Mouse (Mus musculus): ENCODE measurements around the gene Scd2. TPM values are rescaled to one million over a fixed set of nuclear protein-coding genes. Genes with fewer than 3 reads are reported as not detected.

Scd2 gene
- polyA plus RNA-seq, 1 experiment from 2014 or later, result 224 TPM

- 48% methylated on average over 8 of the region's 8 CpGs for whole genome bisulfite sequencing
- H3K4me1 ChIP-seq (ENCODE audit: control insufficient read depth, insufficient read depth, low read length), result peaks cover 3% of the 10 kb centered on the region
- no peak overlapping the region for H3K4me2 ChIP-seq (ENCODE audit: low read depth, low read length)
- no peak overlapping the region for H3K27ac ChIP-seq (replicated peaks; ENCODE audit: low read depth, low read length)
- H3K9me3 ChIP-seq (ENCODE audit: control insufficient read depth, low read length), result no peaks in the 10 kb centered on the region
- no peaks in the 10 kb centered on the region for H3K36me3 ChIP-seq (ENCODE audit: control insufficient read depth, insufficient read depth, low read length)
- ATAC-seq (ENCODE audit: low read depth) (no peak), DNase-seq (ENCODE audit: low spot score) (no peak)
- H3K4me3 ChIP-seq (ENCODE audit: low read depth, low read length), result no peak overlapping the region
- no peak overlapping the region for H3K9ac ChIP-seq (ENCODE audit: low read depth, low read length)
- no peaks in the 10 kb centered on the region for H3K27me3 ChIP-seq (replicated peaks; ENCODE audit: control insufficient read depth, insufficient read depth, low read length)
Observed at GRCm38 (mm10) chr19:44332326-44332725, 38.9 kb downstream of the Scd2 start.

- Histone ChIP-seq H3K4me3 (ENCODE audit: low read depth, low read length) (no peak within 1 kb of the TSS), H3K27ac (replicated peaks; ENCODE audit: low read depth, low read length) (no peak within 1 kb of the TSS), H3K9ac (ENCODE audit: low read depth, low read length) (no peak within 1 kb of the TSS), H3K9me3 (ENCODE audit: control insufficient read depth, low read length) (no peaks in the 10 kb centered on the region), H3K27me3 (replicated peaks; ENCODE audit: control insufficient read depth, insufficient read depth, low read length) (no peaks in the 10 kb centered on the region), H3K36me3 (ENCODE audit: control insufficient read depth, insufficient read depth, low read length) (no peaks in the 10 kb centered on the region), H3K4me2 (ENCODE audit: low read depth, low read length) (no peak within 1 kb of the TSS), H3K4me1 (ENCODE audit: control insufficient read depth, insufficient read depth, low read length) (peaks cover 3% of the 10 kb centered on the region)
- WGBS, result 85% methylated on average over 10 of the region's 10 CpGs
- ATAC-seq (ENCODE audit: low read depth) (no peak), DNase-seq (ENCODE audit: low spot score) (no peak)
Observed at GRCm38 (mm10) chr19:44332833-44333623, 39.6 kb downstream of the Scd2 start, which contains the start of gene Scd4. Gene Scd4 (plus strand): TSS chr19:44333092.

GRCm38 (mm10) chr19:44333991-44334390 lies 40.5 kb downstream of the Scd2 start:
- H3K9me3 ChIP-seq (ENCODE audit: control insufficient read depth, low read length), result no peaks in the 10 kb centered on the region
- no peak overlapping the region for H3K4me3 ChIP-seq (ENCODE audit: low read depth, low read length)
- DNase-seq (ENCODE audit: low spot score) (no peak), ATAC-seq (ENCODE audit: low read depth) (no peak)
- H3K27me3 ChIP-seq (replicated peaks; ENCODE audit: control insufficient read depth, insufficient read depth, low read length), result no peaks in the 10 kb centered on the region
- no peak overlapping the region for H3K9ac ChIP-seq (ENCODE audit: low read depth, low read length)
- H3K4me2 ChIP-seq (ENCODE audit: low read depth, low read length), result no peak overlapping the region
- H3K27ac ChIP-seq (replicated peaks; ENCODE audit: low read depth, low read length), result no peak overlapping the region
- H3K4me1 ChIP-seq (ENCODE audit: control insufficient read depth, insufficient read depth, low read length), result peaks cover 3% of the 10 kb centered on the region
- WGBS, result 82% methylated on average over 9 of the region's 9 CpGs
- H3K36me3 ChIP-seq (ENCODE audit: control insufficient read depth, insufficient read depth, low read length), result no peaks in the 10 kb centered on the region

- no peak for ATAC-seq (ENCODE audit: low read depth)
- Histone ChIP-seq H3K36me3 (ENCODE audit: control insufficient read depth, insufficient read depth, low read length) (no peaks in the 10 kb centered on the region), H3K4me2 (ENCODE audit: low read depth, low read length) (no peak overlapping the region), H3K4me1 (ENCODE audit: control insufficient read depth, insufficient read depth, low read length) (peaks cover 3% of the 10 kb centered on the region), H3K27ac (replicated peaks; ENCODE audit: low read depth, low read length) (no peak overlapping the region), H3K9me3 (ENCODE audit: control insufficient read depth, low read length) (no peaks in the 10 kb centered on the region), H3K9ac (ENCODE audit: low read depth, low read length) (no peak overlapping the region), H3K27me3 (replicated peaks; ENCODE audit: control insufficient read depth, insufficient read depth, low read length) (no peaks in the 10 kb centered on the region), H3K4me3 (ENCODE audit: low read depth, low read length) (no peak overlapping the region)
- 73% methylated on average over 6 of the region's 6 CpGs for WGBS
- DNase-seq (ENCODE audit: low spot score), result no peak
Observed at GRCm38 (mm10) chr19:44335876-44336662, 42.6 kb downstream of the Scd2 start.

GRCm38 (mm10) chr19:44349689-44350088 lies 56.2 kb downstream of the Scd2 start:
- no peak overlapping the region for H3K9ac ChIP-seq (ENCODE audit: low read depth, low read length)
- H3K4me1 ChIP-seq (ENCODE audit: control insufficient read depth, insufficient read depth, low read length), result no peaks in the 10 kb centered on the region
- no peaks in the 10 kb centered on the region for H3K36me3 ChIP-seq (ENCODE audit: control insufficient read depth, insufficient read depth, low read length)
- DNase-seq (ENCODE audit: low spot score), result no peak
- H3K27me3 ChIP-seq (replicated peaks; ENCODE audit: control insufficient read depth, insufficient read depth, low read length), result no peaks in the 10 kb centered on the region
- no peaks in the 10 kb centered on the region for H3K9me3 ChIP-seq (ENCODE audit: control insufficient read depth, low read length)
- H3K27ac ChIP-seq (replicated peaks; ENCODE audit: low read depth, low read length), result no peak overlapping the region
- H3K4me2 ChIP-seq (ENCODE audit: low read depth, low read length), result no peak overlapping the region
- no peak for ATAC-seq (ENCODE audit: low read depth)
- no peak overlapping the region for H3K4me3 ChIP-seq (ENCODE audit: low read depth, low read length)
- WGBS, result 86% methylated on average over 8 of the region's 8 CpGs

- Histone ChIP-seq H3K9ac (ENCODE audit: low read depth, low read length) (no peak overlapping the region), H3K27me3 (replicated peaks; ENCODE audit: control insufficient read depth, insufficient read depth, low read length) (no peaks in the 10 kb centered on the region), H3K9me3 (ENCODE audit: control insufficient read depth, low read length) (no peaks in the 10 kb centered on the region), H3K4me1 (ENCODE audit: control insufficient read depth, insufficient read depth, low read length) (no peaks in the 10 kb centered on the region), H3K4me3 (ENCODE audit: low read depth, low read length) (no peak overlapping the region), H3K27ac (replicated peaks; ENCODE audit: low read depth, low read length) (no peak overlapping the region), H3K4me2 (ENCODE audit: low read depth, low read length) (no peak overlapping the region), H3K36me3 (ENCODE audit: control insufficient read depth, insufficient read depth, low read length) (no peaks in the 10 kb centered on the region)
- ATAC-seq (ENCODE audit: low read depth) (no peak), DNase-seq (ENCODE audit: low spot score) (no peak)
- 76% methylated on average over 7 of the region's 7 CpGs for WGBS
Observed at GRCm38 (mm10) chr19:44351756-44352155, 58.3 kb downstream of the Scd2 start.

Small RNA genes lying within 50 kb of the gene (microRNA-seq; reads per million reads assigned to microRNA genes)
- gene Mir5114 (ENCODE audit: borderline number of aligned reads), result not detected

Other genes with a start within 250 kb of the Scd2 start
- gene Erlin1, start 223.9 kb upstream of the Scd2 start, polyA plus RNA-seq (2014; fragmentation: Nextera tagmentation; extraction: Ambion mirVana), result 31.4 and 31.5 TPM in 2 replicates
- gene Chuk, start 186.2 kb upstream of the Scd2 start, polyA plus RNA-seq (2014; fragmentation: Nextera tagmentation; extraction: Ambion mirVana), result 32.0 and 37.3 TPM in 2 replicates
- gene Cwf19l1, start 157.8 kb upstream of the Scd2 start, polyA plus RNA-seq (2014; fragmentation: Nextera tagmentation; extraction: Ambion mirVana), result 23.0 and 29.5 TPM in 2 replicates
- gene Bloc1s2, start 147.2 kb upstream of the Scd2 start, polyA plus RNA-seq (2014; fragmentation: Nextera tagmentation; extraction: Ambion mirVana), result 79.1 and 79.6 TPM in 2 replicates
- 0.11 TPM in 1 of 2 replicates, not detected in the other for gene Pkd2l1, start 101.2 kb upstream of the Scd2 start, polyA plus RNA-seq (2014; fragmentation: Nextera tagmentation; extraction: Ambion mirVana)
- 0.22 and 0.36 TPM in 2 replicates for gene Scd3, start 90.4 kb upstream of the Scd2 start, polyA plus RNA-seq (2014; fragmentation: Nextera tagmentation; extraction: Ambion mirVana)
- gene Scd4, start 39.4 kb downstream of the Scd2 start, polyA plus RNA-seq (2014; fragmentation: Nextera tagmentation; extraction: Ambion mirVana), result 0.37 and 0.51 TPM in 2 replicates
- gene Scd1, start 114.2 kb downstream of the Scd2 start, polyA plus RNA-seq (2014; fragmentation: Nextera tagmentation; extraction: Ambion mirVana), result 7.6 and 8.0 TPM in 2 replicates
- gene Wnt8b, start 199.8 kb downstream of the Scd2 start, polyA plus RNA-seq (2014; fragmentation: Nextera tagmentation; extraction: Ambion mirVana), result 0.14 and 0.34 TPM in 2 replicates

All from embryonic facial prominence, embryonic 14.5 days (tissue).